Mouse (Mus musculus) bone marrow macrophage, adult 2 months (primary cell): ENCODE results near the gene Strn3.

Experiments
- CTCF ChIP-seq: IDR thresholded peaks from 2 replicates; pipeline ENCODE4 v1.5.1; 2012; ENCODE audit warnings: low read depth, mild to moderate bottlenecking, low read length, moderate library complexity
- POLR2A ChIP-seq: IDR thresholded peaks from 2 replicates; pipeline ENCODE4 v1.6.1; 2012; ENCODE audit warnings: mild to moderate bottlenecking, low read depth, low read length, borderline replicate concordance

GRCm38 (mm10) chr12:51735840-51736271, 44.2 kb upstream of the Strn3 start:
- no peak for TF ChIP-seq CTCF
- TF ChIP-seq POLR2A = no peak
